Mouse (Mus musculus) limb, embryonic 12.5 days (tissue): Measurements from ENCODE around the gene Ermn. TPM values are rescaled to one million over a fixed set of nuclear protein-coding genes. Genes with fewer than 3 reads are reported as not detected.

ENCODE experiments used
- ATAC-seq: fragments of 200-750 bp; cut with Nextera tagmentation; 2 replicates; pipeline ENCODE4 v1.8.0; 2017; ENCODE audit warnings: low read depth, moderate TSS enrichment; ENCODE audit not compliant: insufficient number of reproducible peaks, insufficient read depth, low FRiP score, low TSS enrichment
- H3K27ac ChIP-seq: fragments of 300-500 bp; sonication (generic); 2 replicates; pipeline ENCODE4 v1.5.1; 2016; ENCODE audit warnings: mild to moderate bottlenecking, moderate library complexity
- H3K27me3 ChIP-seq: fragments of 300-500 bp; sonication (generic); 2 replicates; pipeline ENCODE4 v1.6.1; 2016; ENCODE audit warnings: mild to moderate bottlenecking, moderate library complexity
- H3K36me3 ChIP-seq: fragments of 300-500 bp; sonication (generic); 2 replicates; pipeline ENCODE4 v1.6.1; 2016; ENCODE audit warnings: mild to moderate bottlenecking, moderate library complexity
- H3K4me1 ChIP-seq: fragments of 300-500 bp; sonication (generic); replicated peaks from 2 replicates; pipeline ENCODE4 v1.6.1; 2016
- H3K4me2 ChIP-seq: fragments of 300-500 bp; sonication (generic); 2 replicates; pipeline ENCODE4 v1.6.1; 2016; ENCODE audit warnings: mild to moderate bottlenecking, moderate library complexity
- H3K4me3 ChIP-seq: fragments of 300-500 bp; sonication (generic); replicated peaks from 2 replicates; pipeline ENCODE4 v1.5.1; 2016; ENCODE audit warnings: mild to moderate bottlenecking
- H3K9ac ChIP-seq: fragments of 300-500 bp; sonication (generic); replicated peaks from 2 replicates; pipeline ENCODE4 v1.6.1; 2016; ENCODE audit warnings: mild to moderate bottlenecking, moderate library complexity
- H3K9me3 ChIP-seq: fragments of 300-500 bp; sonication (generic); 2 replicates; pipeline ENCODE4 v1.6.1; 2016; ENCODE audit warnings: mild to moderate bottlenecking, moderate library complexity
- WGBS: fragments of 180-500 bp; shearing (Covaris S2); methylation state at CpG from one replicate; pipeline ENCODE4 v1.1.7; 2016; 5-methylcytosine and 5-hydroxymethylcytosine counted together
- polyA plus RNA-seq: library from polyadenylated mRNA; unstranded; fragments of >200 nt; fragmentation: Nextera tagmentation; extraction: Ambion mirVana; gene quantifications from 2 replicates; pipeline ENCODE4 v1.2.1, GENCODE M21; 2016

The Ermn gene
- polyA plus RNA-seq, 1 experiment from 2014 or later = 0.09 TPM

GRCm38 (mm10) chr2:58007081-58007480, 45.6 kb downstream of the Ermn start:
- Histone ChIP-seq H3K4me1 (no peaks in the 10 kb centered on the region), H3K4me2 (no peak overlapping the region), H3K27me3 (no peaks in the 10 kb centered on the region), H3K4me3 (no peak overlapping the region), H3K27ac (no peak overlapping the region), H3K9ac (no peak overlapping the region), H3K36me3 (no peaks in the 10 kb centered on the region), H3K9me3 (no peaks in the 10 kb centered on the region)
- no peak for ATAC-seq
- WGBS = 91% methylated on average over 5 of the region's 5 CpGs

GRCm38 (mm10) chr2:58001497-58001896, 51.2 kb downstream of the Ermn start:
- Histone ChIP-seq H3K4me1 (peaks cover 26% of the 10 kb centered on the region), H3K9me3 (no peaks in the 10 kb centered on the region), H3K4me3 (peak overlapping the region; percentile 11; the same call in 1 of the 2 replicates), H3K36me3 (no peaks in the 10 kb centered on the region), H3K4me2 (peak overlapping the region; percentile 36), H3K9ac (no peak overlapping the region), H3K27ac (no peak overlapping the region), H3K27me3 (no peaks in the 10 kb centered on the region)
- WGBS = 58% methylated on average over 3 of the region's 3 CpGs
- no peak for ATAC-seq

- Histone ChIP-seq H3K27ac (peak within 1 kb of the TSS; percentile 93), H3K4me1 (peaks cover 26% of the 10 kb centered on the region), H3K4me2 (peak within 1 kb of the TSS; percentile 71), H3K36me3 (no peaks in the 10 kb centered on the region), H3K27me3 (no peaks in the 10 kb centered on the region), H3K9me3 (no peaks in the 10 kb centered on the region), H3K4me3 (peak within 1 kb of the TSS; percentile 48), H3K9ac (peak within 1 kb of the TSS; percentile 56)
- 18% methylated on average over 12 of the region's 12 CpGs for WGBS
- peak; percentile 88 for ATAC-seq
Measured at GRCm38 (mm10) chr2:57997752-57998430, 54.8 kb downstream of the Ermn start, which contains the start of gene Galnt5. Gene Galnt5, plus strand, starts transcription at chr2:57997884.

Other genes starting within 250 kb of the Ermn start
- 3.8 and 4.9 TPM in 2 replicates for gene Galnt5, start 55.0 kb downstream of the Ermn start, polyA plus RNA-seq
- 0.42 and 0.68 TPM in 2 replicates for gene Cytip, start 142.7 kb upstream of the Ermn start, polyA plus RNA-seq